Mouse (Mus musculus) bone marrow macrophage, adult 2 months (primary cell): Measurements from ENCODE around the gene Hs1bp3.

Source experiments
- CTCF ChIP-seq: IDR thresholded peaks from 2 replicates; pipeline ENCODE4 v1.5.1; 2012; ENCODE audit warnings: low read depth, mild to moderate bottlenecking, low read length, moderate library complexity
- POLR2A ChIP-seq: IDR thresholded peaks from 2 replicates; pipeline ENCODE4 v1.6.1; 2012; ENCODE audit warnings: mild to moderate bottlenecking, low read depth, low read length, borderline replicate concordance

DNA sequence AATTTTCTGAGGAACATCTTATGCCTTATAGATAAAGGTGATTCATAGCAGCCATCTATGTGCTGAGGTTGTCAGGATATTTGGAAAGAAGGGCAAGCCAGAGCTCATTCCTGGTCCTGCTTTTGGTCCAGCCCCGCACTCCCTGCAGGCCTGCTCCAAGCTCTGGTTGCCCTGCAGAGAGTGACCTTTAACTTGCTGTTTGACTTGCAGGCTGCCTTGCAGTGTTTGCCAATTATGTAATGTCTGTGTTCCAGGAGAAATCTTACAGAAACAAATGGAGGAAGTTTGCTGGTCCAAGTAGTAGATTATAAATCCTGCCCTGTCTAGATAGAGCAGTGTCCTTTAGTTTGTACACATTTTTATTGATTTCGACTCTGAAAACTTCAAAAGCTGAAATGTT lies 41.8 kb upstream of the Hs1bp3 start:
- TF ChIP-seq CTCF = no peak
- no peak for TF ChIP-seq POLR2A
